Mouse (Mus musculus): Measurements from ENCODE around the gene Gm4792.

GRCm38 (mm10) chr10:94313146-94313545 is 14.6 kb upstream of the Gm4792 start:
- TF ChIP-seq GATA1 (IDR thresholded peaks at IDR 0.05; ENCODE audit: borderline replicate concordance, low read length) (no peak), FLI1 (IDR thresholded peaks at IDR 0.05; ENCODE audit: low read length) (no peak)
